Mouse (Mus musculus) myocyte (in vitro differentiated cells): ENCODE results near the gene Smg1.

Experiments
- MYOG ChIP-seq, 3 experiments: IDR thresholded peaks; one replicate each; pipeline ENCODE4 v1.6.1; 2011; ENCODE audit warnings: control low read depth in 2 of 3, low read depth in 2 of 3, mild to moderate bottlenecking in 2 of 3; ENCODE audit not compliant: insufficient read length in 2 of 3, control insufficient read depth in 1 of 3, insufficient read depth in 1 of 3
- POLR2A ChIP-seq: IDR thresholded peaks from one replicate; pipeline ENCODE4 v1.6.1; 2011; ENCODE audit warnings: low read depth, mild to moderate bottlenecking, control low read depth, moderate library complexity; ENCODE audit not compliant: insufficient read length
- POLR2AphosphoS2 ChIP-seq: IDR thresholded peaks from one replicate; pipeline ENCODE4 v1.6.1; 2011; ENCODE audit warnings: low read depth, control low read depth; ENCODE audit not compliant: insufficient read length
- SRF ChIP-seq: IDR thresholded peaks from one replicate; pipeline ENCODE4 v1.6.1; 2011; ENCODE audit warnings: low read depth; ENCODE audit not compliant: control insufficient read depth, insufficient read length
- TCF12 ChIP-seq: IDR thresholded peaks from one replicate; pipeline ENCODE4 v1.6.1; 2011; ENCODE audit warnings: mild to moderate bottlenecking, control low read depth; ENCODE audit not compliant: poor library complexity, insufficient read depth, severe bottlenecking
- USF1 ChIP-seq: IDR thresholded peaks from one replicate; pipeline ENCODE4 v1.6.1; 2011; ENCODE audit warnings: low read depth, mild to moderate bottlenecking, control low read depth, moderate library complexity

DNA sequence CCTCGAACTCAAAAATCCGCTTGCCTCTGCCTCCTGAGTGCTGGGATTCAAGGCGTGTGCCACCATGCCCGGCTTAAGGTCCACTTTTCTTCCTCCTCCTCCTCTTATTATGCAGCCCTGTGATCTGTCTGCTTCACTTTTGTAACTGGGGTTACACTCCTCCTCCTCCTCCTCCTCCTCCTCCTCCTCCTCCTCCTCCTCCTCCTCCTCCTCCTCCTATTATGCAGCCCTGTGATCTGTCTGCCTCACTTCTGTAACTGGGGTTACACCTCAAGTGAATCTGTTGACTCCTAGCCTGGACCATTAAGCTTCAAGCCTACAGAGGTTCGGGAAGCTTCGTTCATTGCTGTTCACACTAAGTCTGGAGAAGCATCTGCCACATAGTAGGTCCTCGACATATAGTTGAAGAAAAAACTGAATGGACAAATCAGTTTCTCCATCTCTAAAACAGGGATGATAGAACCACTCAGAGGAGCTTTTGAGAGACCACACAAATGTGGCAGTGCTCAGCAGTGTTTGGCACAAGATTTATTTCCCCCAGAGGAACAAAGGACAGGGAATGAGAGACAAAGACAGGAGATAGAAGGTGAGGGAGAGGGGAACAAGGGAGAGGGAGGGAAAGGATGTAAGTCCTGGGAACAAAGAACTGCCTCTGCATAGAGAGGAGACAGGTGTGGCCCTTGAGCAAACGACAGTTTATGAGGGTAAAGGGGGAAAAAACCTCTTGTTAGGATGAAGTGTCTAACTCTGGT is 126.5 kb downstream of the Smg1 start:
- TF ChIP-seq POLR2A: no peak
- TF ChIP-seq MYOG (IDR thresholded peaks at IDR 0.05; ENCODE audit: control insufficient read depth in 1 of 3, insufficient read depth in 1 of 3, insufficient read length in 2 of 3, low read depth in 2 of 3): no peak
- no peak for TF ChIP-seq SRF
- TF ChIP-seq POLR2AphosphoS2: no peak
- no peak for TF ChIP-seq TCF12
- no peak for TF ChIP-seq USF1
